Mouse (Mus musculus) cortical plate, adult 2 months (tissue): ENCODE results near the gene Ano8.

Source experiments
- CTCF ChIP-seq: fragments of 200-500 bp; IDR thresholded peaks from 2 replicates; pipeline ENCODE4 v1.5.1; 2011; ENCODE audit warnings: mild to moderate bottlenecking, control low read depth, low read length; ENCODE audit not compliant: insufficient read depth; ENCODE audit errors: extremely low read depth
- POLR2A ChIP-seq: fragments of 200-500 bp; IDR thresholded peaks from 2 replicates; pipeline ENCODE4 v1.6.1; 2011; ENCODE audit warnings: mild to moderate bottlenecking, low read length, control low read depth; ENCODE audit not compliant: insufficient read depth; ENCODE audit errors: extremely low read depth

DNA sequence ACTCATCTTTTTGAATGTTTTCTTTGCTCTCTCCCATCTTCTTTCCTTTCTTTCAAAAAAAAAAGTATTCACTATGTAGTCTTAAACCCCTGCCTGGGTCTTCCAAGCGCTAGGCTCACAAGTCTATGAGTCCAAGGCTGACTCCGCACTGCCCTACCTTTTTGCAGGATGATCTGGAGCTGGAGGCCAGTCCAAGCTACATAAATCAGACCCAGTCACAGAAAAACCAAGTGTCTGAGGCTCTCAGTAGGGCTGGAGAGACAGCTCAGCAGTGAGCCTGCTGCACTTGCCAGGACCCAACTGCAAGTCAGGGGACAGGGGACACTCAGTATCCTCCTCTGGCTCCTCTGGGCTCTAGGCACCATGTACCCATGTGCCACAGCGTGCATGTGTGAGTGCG is 18.6 kb upstream of the Ano8 start:
- no peak for TF ChIP-seq POLR2A
- no peak for TF ChIP-seq CTCF
